Mouse (Mus musculus) CH12.LX (cell line): ENCODE results near the gene Ncaph2. TPM values are rescaled to one million over a fixed set of nuclear protein-coding genes. Genes with fewer than 3 reads are reported as not detected.

ENCODE experiments used
- DNase-seq: peaks from one replicate; pipeline ENCODE4 v3.0.0-alpha.2; 2013; ENCODE audit errors: extremely low read depth
- H3K27ac ChIP-seq: 2 replicates; pipeline ENCODE4 v1.5.1; 2012; ENCODE audit warnings: low read depth, mild to moderate bottlenecking, control low read depth, moderate library complexity; ENCODE audit not compliant: insufficient read depth
- H3K27me3 ChIP-seq: replicated peaks from 2 replicates; pipeline ENCODE3; 2012; ENCODE audit warnings: inconsistent platforms
- H3K36me3 ChIP-seq, 2 experiments: replicated peaks in 1 of 2; 2 replicates each; pipeline versions ENCODE3 to v1.6.1; 2012; ENCODE audit warnings: inconsistent platforms in 1 of 2, low read length in 1 of 2, mild to moderate bottlenecking in 1 of 2, mixed read lengths in 1 of 2, moderate library complexity in 1 of 2; ENCODE audit not compliant: control insufficient read depth in 1 of 2, insufficient read depth in 1 of 2
- H3K4me1 ChIP-seq, 2 experiments: 2 replicates each; pipeline ENCODE4 v1.6.1; 2012; ENCODE audit warnings: inconsistent platforms in 1 of 2, moderate library complexity in 1 of 2; ENCODE audit not compliant: insufficient read depth in 2 of 2, control insufficient read depth in 1 of 2
- H3K4me2 ChIP-seq: 2 replicates; pipeline ENCODE4 v1.6.1; 2012; ENCODE audit warnings: low read depth, mild to moderate bottlenecking, control low read depth; ENCODE audit not compliant: poor library complexity, insufficient read depth, severe bottlenecking
- H3K4me3 ChIP-seq, 3 experiments: fragments of 150-350 bp in 1 of 3; sonication (generic) in 1 of 3; replicated peaks in 1 of 3; 2 replicates each; pipeline versions ENCODE3 to v1.5.1; 2011 to 2012; ENCODE audit warnings: low read depth in 2 of 3, low read length in 2 of 3, mild to moderate bottlenecking in 2 of 3, moderate library complexity in 2 of 3, control low read depth in 1 of 3, improper control_type of control experiment in 1 of 3, inconsistent platforms in 1 of 3, mixed read lengths in 1 of 3; ENCODE audit not compliant: poor library complexity in 1 of 3
- H3K79me2 ChIP-seq: replicated peaks from 2 replicates; pipeline ENCODE4 v1.6.1; 2012; ENCODE audit warnings: mild to moderate bottlenecking, moderate library complexity; ENCODE audit not compliant: control insufficient read depth, poor library complexity, insufficient read depth, severe bottlenecking; ENCODE audit errors: extremely low read depth
- H3K9ac ChIP-seq: 2 replicates; pipeline ENCODE4 v1.6.1; 2012; ENCODE audit warnings: low read depth, mild to moderate bottlenecking, control low read depth, moderate library complexity; ENCODE audit not compliant: insufficient read depth
- H3K9me3 ChIP-seq: replicated peaks from 2 replicates; pipeline ENCODE3; 2012; ENCODE audit warnings: low read length, inconsistent platforms, mixed read lengths
- BHLHE40 ChIP-seq: IDR thresholded peaks from 2 replicates; pipeline ENCODE4 v1.6.1; 2011; ENCODE audit warnings: mild to moderate bottlenecking, low read depth, low read length, improper control_type of control experiment
- ETS1 ChIP-seq: conservative IDR thresholded peaks from 2 replicates; pipeline ENCODE4 v1.6.1; 2012; ENCODE audit warnings: low read depth, mild to moderate bottlenecking, inconsistent platforms, low read length, improper control_type of control experiment, moderate library complexity
- GABPA ChIP-seq: IDR thresholded peaks from 2 replicates; pipeline ENCODE4 v1.6.1; 2012; ENCODE audit warnings: low read depth, low read length, improper control_type of control experiment, inconsistent platforms; ENCODE audit not compliant: insufficient replicate concordance
- JUN ChIP-seq: IDR thresholded peaks from 2 replicates; pipeline ENCODE4 v1.6.1; 2011; ENCODE audit warnings: low read depth, mild to moderate bottlenecking, low read length, improper control_type of control experiment, moderate library complexity; ENCODE audit not compliant: insufficient read depth
- JUND ChIP-seq: conservative IDR thresholded peaks from 2 replicates; pipeline ENCODE4 v1.6.1; 2011; ENCODE audit warnings: low read depth, low read length, improper control_type of control experiment
- KAT2A ChIP-seq: IDR thresholded peaks from 2 replicates; pipeline ENCODE4 v1.6.1; 2012; ENCODE audit warnings: low read length, improper control_type of control experiment, inconsistent platforms; ENCODE audit not compliant: insufficient replicate concordance
- MAX ChIP-seq: IDR thresholded peaks from 2 replicates; pipeline ENCODE4 v1.6.1; 2011; ENCODE audit warnings: low read length, improper control_type of control experiment
- MAZ ChIP-seq: IDR thresholded peaks from 2 replicates; pipeline ENCODE4 v1.6.1; 2012; ENCODE audit warnings: low read depth, mild to moderate bottlenecking, inconsistent platforms, low read length, improper control_type of control experiment, moderate library complexity
- MXI1 ChIP-seq: IDR thresholded peaks from 2 replicates; pipeline ENCODE4 v1.6.1; 2011; ENCODE audit warnings: mild to moderate bottlenecking, low read depth, low read length, improper control_type of control experiment
- MYC ChIP-seq: IDR thresholded peaks from 2 replicates; pipeline ENCODE4 v1.6.1; 2011; ENCODE audit warnings: low read depth, mild to moderate bottlenecking, improper control_type of control experiment, low read length
- NELFE ChIP-seq: IDR thresholded peaks from 2 replicates; pipeline ENCODE4 v1.6.1; 2011; ENCODE audit warnings: low read depth, low read length, improper control_type of control experiment
- PAX5 ChIP-seq: IDR thresholded peaks from 2 replicates; pipeline ENCODE4 v1.6.1; 2012; ENCODE audit warnings: low read length, inconsistent platforms, mixed read lengths
- POLR2A ChIP-seq: IDR thresholded peaks from 2 replicates; pipeline ENCODE4 v1.6.1; 2011; ENCODE audit warnings: low read depth, mild to moderate bottlenecking, improper control_type of control experiment, low read length
- SIN3A ChIP-seq: IDR thresholded peaks from 2 replicates; pipeline ENCODE4 v1.6.1; 2012; ENCODE audit warnings: low read length, improper control_type of control experiment, inconsistent platforms
- UBTF ChIP-seq: IDR thresholded peaks from 2 replicates; pipeline ENCODE4 v1.6.1; 2012; ENCODE audit warnings: low read depth, mild to moderate bottlenecking, inconsistent platforms, low read length, improper control_type of control experiment, moderate library complexity
- USF2 ChIP-seq: conservative IDR thresholded peaks from 2 replicates; pipeline ENCODE4 v1.6.1; 2011; ENCODE audit warnings: low read depth, low read length, improper control_type of control experiment
- ZNF384 ChIP-seq: IDR thresholded peaks from 2 replicates; pipeline ENCODE4 v1.6.1; 2012; ENCODE audit warnings: low read depth, low read length, improper control_type of control experiment, inconsistent platforms
- dilution Hi-C: fragments of 300-500 bp; cut with MboI; formaldehyde crosslinking; loops from 2 replicates; pipeline ENCODE4 v1.14.3; 2020; ENCODE audit warnings: low sequenced_read_pairs; ENCODE audit not compliant: extremely low pct_unique_long_range_greater_than_20kb, extremely low pct_ligation_motif_present
- in situ Hi-C: fragments of 300-500 bp; cut with MboI; formaldehyde crosslinking; loops from 3 replicates; pipeline ENCODE4 v1.14.3; 2019; ENCODE audit warnings: low sequenced_read_pairs, low pct_ligation_motif_present, low pct_unique_long_range_greater_than_20kb, mixed read lengths
- polyA plus RNA-seq: library from polyadenylated mRNA; unstranded; fragments of >175 nt; gene quantifications from 2 replicates; pipeline ENCODE4 v1.2.1, GENCODE M21; 2012; ENCODE audit warnings: low read depth; ENCODE audit not compliant: insufficient read length
- total RNA-seq, 2 experiments: library from RNA; depleted of rRNA; stranded (reverse); fragments of 300-350 nt in 1 of 2; fragments of >200 nt in 1 of 2; gene quantifications; 2 replicates each; pipeline ENCODE4 v1.2.3; 2012 to 2014

Gene Ncaph2
- total and polyA plus RNA-seq, 3 experiments, result 95.4 to 151 (median 106) TPM

GRCm38 (mm10) chr15:89326441-89326840, 29.1 kb upstream of the Ncaph2 start:
- no peak for TF ChIP-seq BHLHE40
- no peak for TF ChIP-seq NELFE
- no peak for TF ChIP-seq POLR2A
- TF ChIP-seq SIN3A, result no peak
- TF ChIP-seq ZNF384, result no peak
- no peak for TF ChIP-seq MXI1
- no peak for TF ChIP-seq ETS1
- no peak for TF ChIP-seq UBTF
- TF ChIP-seq GABPA, result no peak
- TF ChIP-seq JUND, result no peak
- no peak for TF ChIP-seq MYC
- Histone ChIP-seq H3K4me2 (no peak overlapping the region), H3K9ac (no peak overlapping the region), H3K4me3 (no peak overlapping the region), H3K9me3 (no peaks in the 10 kb centered on the region), H3K4me1 (peaks cover 17 to 35% of the 10 kb centered on the region in 2 experiments), H3K79me2 (no peaks in the 10 kb centered on the region), H3K27me3 (no peaks in the 10 kb centered on the region), H3K27ac (no peak overlapping the region), H3K36me3 (no peaks in the 10 kb centered on the region)
- DNase-seq, result no peak
- in situ Hi-C loops (no loop called here), dilution Hi-C loops (no loop called here)

GRCm38 (mm10) chr15:89334271-89334670, 21.2 kb upstream of the Ncaph2 start, which contains the start of gene Miox:
Gene Miox, plus strand, starts transcription at chr15:89334398.
- H3K36me3 ChIP-seq, result no peaks in the 10 kb centered on the region
- in situ Hi-C loops, result no loop called here
- H3K4me1 ChIP-seq, result peaks cover 3 to 9% of the 10 kb centered on the region in 2 experiments; a peak in 2 of 4 replicates
- no peak for DNase-seq
- H3K27me3 ChIP-seq, result peaks cover 1% of the 10 kb centered on the region
- no peak within 1 kb of the TSS for H3K27ac ChIP-seq
- TF ChIP-seq MYC, result no peak
- TF ChIP-seq KAT2A, result no peak
- TF ChIP-seq GABPA, result no peak
- TF ChIP-seq USF2, result no peak
- no peak for TF ChIP-seq POLR2A
- no peak for TF ChIP-seq MAX
- no peak for TF ChIP-seq MXI1
- no peak for TF ChIP-seq MAZ
- TF ChIP-seq ETS1, result no peak
- no peak for TF ChIP-seq PAX5
- no peak for TF ChIP-seq JUN
- H3K9me3 ChIP-seq, result no peaks in the 10 kb centered on the region
- no peak within 1 kb of the TSS for H3K4me2 ChIP-seq
- H3K9ac ChIP-seq, result no peak within 1 kb of the TSS
- no peak within 1 kb of the TSS for H3K4me3 ChIP-seq
- no peaks in the 10 kb centered on the region for H3K79me2 ChIP-seq
- dilution Hi-C loops, result no loop called here
